Mouse (Mus musculus) forebrain, embryonic 11.5 days (tissue): ENCODE results near the gene Nme4. TPM values are rescaled to one million over a fixed set of nuclear protein-coding genes. Genes with fewer than 3 reads are reported as not detected.

Experiments
- ATAC-seq: fragments of 200-750 bp; cut with Nextera tagmentation; replicated peaks from 2 replicates; pipeline ENCODE4 v1.8.0; 2017; ENCODE audit warnings: moderate TSS enrichment; ENCODE audit not compliant: low FRiP score
- DNase-seq: peaks from one replicate; pipeline ENCODE4 v3.0.0-alpha.2; 2017; ENCODE audit warnings: low spot score
- H3K27ac ChIP-seq: fragments of 300-500 bp; sonication (generic); 2 replicates; pipeline ENCODE4 v1.5.1; 2014; ENCODE audit warnings: low read depth, low read length
- H3K27me3 ChIP-seq: fragments of 300-500 bp; sonication (generic); 2 replicates; pipeline ENCODE4 v1.6.1; 2014; ENCODE audit warnings: mild to moderate bottlenecking, low read length, mixed read lengths; ENCODE audit not compliant: control insufficient read depth, insufficient read depth
- H3K36me3 ChIP-seq: fragments of 300-500 bp; sonication (generic); 2 replicates; pipeline ENCODE4 v1.6.1; 2014; ENCODE audit warnings: mild to moderate bottlenecking, low read length, moderate library complexity, mixed read lengths; ENCODE audit not compliant: control insufficient read depth, insufficient read depth
- H3K4me1 ChIP-seq: fragments of 300-500 bp; sonication (generic); replicated peaks from 2 replicates; pipeline ENCODE4 v1.6.1; 2014; ENCODE audit warnings: low read length, mixed read lengths; ENCODE audit not compliant: control insufficient read depth, insufficient read depth
- H3K4me2 ChIP-seq: fragments of 300-500 bp; sonication (generic); 2 replicates; pipeline ENCODE4 v1.6.1; 2014; ENCODE audit warnings: low read depth, mild to moderate bottlenecking, low read length, moderate library complexity, mixed read lengths; ENCODE audit not compliant: severe bottlenecking
- H3K4me3 ChIP-seq: fragments of 300-500 bp; sonication (generic); 2 replicates; pipeline ENCODE4 v1.5.1; 2014; ENCODE audit warnings: low read depth, low read length
- H3K9ac ChIP-seq: fragments of 300-500 bp; sonication (generic); 2 replicates; pipeline ENCODE4 v1.6.1; 2014; ENCODE audit warnings: low read length
- H3K9me3 ChIP-seq: fragments of 300-500 bp; sonication (generic); 2 replicates; pipeline ENCODE4 v1.6.1; 2016; ENCODE audit warnings: low read length, mixed read lengths; ENCODE audit not compliant: control insufficient read depth
- WGBS: fragments of 180-500 bp; shearing (Covaris S2); extraction: QIAGEN DNeasy Blood & Tissue Kit; methylation state at CpG from one replicate; pipeline ENCODE4 v1.1.7; 2014; 5-methylcytosine and 5-hydroxymethylcytosine counted together
- polyA plus RNA-seq: library from polyadenylated mRNA; unstranded; fragments of >200 nt; fragmentation: Nextera tagmentation; extraction: Ambion mirVana; gene quantifications from 2 replicates; pipeline ENCODE4 v1.2.1, GENCODE M21; 2014

The Nme4 gene
- polyA plus RNA-seq, 1 experiment from 2014 or later: 74.6 TPM

GRCm38 (mm10) chr17:26089905-26090632, 5.3 kb downstream of the Nme4 start, which contains the start of gene Decr2:
Decr2 (minus strand) TSS chr17:26090337.
- no peaks in the 10 kb centered on the region for H3K27me3 ChIP-seq
- ATAC-seq (peak; percentile 87; the same call in 1 of the 2 replicates), DNase-seq (peak; percentile 92)
- 0 out of 2 replicates have a peak, but pooled peaks cover 4% of the 10 kb centered on the region for H3K4me1 ChIP-seq
- no peaks in the 10 kb centered on the region; the same call in 1 of the 2 replicates for H3K36me3 ChIP-seq
- peak within 1 kb of the TSS; percentile 70 for H3K9ac ChIP-seq
- WGBS: 3% methylated on average over 32 of the region's 32 CpGs
- H3K27ac ChIP-seq: no peak within 1 kb of the TSS
- H3K9me3 ChIP-seq: no peaks in the 10 kb centered on the region; the same call in 1 of the 2 replicates
- peak within 1 kb of the TSS; percentile 88 for H3K4me2 ChIP-seq
- peak within 1 kb of the TSS; percentile 43 for H3K4me3 ChIP-seq

- H3K27me3 ChIP-seq: no peaks in the 10 kb centered on the region
- H3K4me3 ChIP-seq: no peak overlapping the region
- DNase-seq (no peak), ATAC-seq (no peak)
- no peak overlapping the region for H3K4me2 ChIP-seq
- H3K36me3 ChIP-seq: no peaks in the 10 kb centered on the region; the same call in 1 of the 2 replicates
- H3K4me1 ChIP-seq: 0 out of 2 replicates have a peak, but pooled peaks cover 2% of the 10 kb centered on the region
- no peaks in the 10 kb centered on the region; the same call in 1 of the 2 replicates for H3K9me3 ChIP-seq
- H3K9ac ChIP-seq: no peak overlapping the region
- no peak overlapping the region for H3K27ac ChIP-seq
- 92% methylated on average over 9 of the region's 9 CpGs for WGBS
Measured at GRCm38 (mm10) chr17:26087059-26087564, 8.3 kb downstream of the Nme4 start.

GRCm38 (mm10) chr17:26080867-26081266, 14.5 kb downstream of the Nme4 start:
- no peak overlapping the region for H3K9ac ChIP-seq
- no peaks in the 10 kb centered on the region for H3K27me3 ChIP-seq
- 42% methylated on average over 2 of the region's 2 CpGs for WGBS
- ATAC-seq (no peak), DNase-seq (no peak)
- H3K36me3 ChIP-seq: no peaks in the 10 kb centered on the region
- no peaks in the 10 kb centered on the region for H3K9me3 ChIP-seq
- H3K4me2 ChIP-seq: no peak overlapping the region
- no peaks in the 10 kb centered on the region for H3K4me1 ChIP-seq
- H3K27ac ChIP-seq: no peak overlapping the region
- no peak overlapping the region for H3K4me3 ChIP-seq

- H3K4me3 ChIP-seq: no peak overlapping the region
- no peaks in the 10 kb centered on the region for H3K27me3 ChIP-seq
- no peaks in the 10 kb centered on the region for H3K36me3 ChIP-seq
- H3K9ac ChIP-seq: no peak overlapping the region
- no peak for ATAC-seq
- no peak for DNase-seq
- H3K4me1 ChIP-seq: no peaks in the 10 kb centered on the region
- H3K9me3 ChIP-seq: no peaks in the 10 kb centered on the region
- no peak overlapping the region for H3K4me2 ChIP-seq
- 78% methylated on average over 2 of the region's 2 CpGs for WGBS
- no peak overlapping the region for H3K27ac ChIP-seq
Measured at GRCm38 (mm10) chr17:26078851-26079250, 16.6 kb downstream of the Nme4 start.

GRCm38 (mm10) chr17:26075246-26075645, 20.2 kb downstream of the Nme4 start:
- no peaks in the 10 kb centered on the region; the same call in 1 of the 2 replicates for H3K27me3 ChIP-seq
- H3K9me3 ChIP-seq: no peaks in the 10 kb centered on the region
- no peak overlapping the region for H3K9ac ChIP-seq
- no peak for DNase-seq
- no peaks in the 10 kb centered on the region for H3K4me1 ChIP-seq
- no peak overlapping the region for H3K4me2 ChIP-seq
- H3K36me3 ChIP-seq: no peaks in the 10 kb centered on the region
- WGBS: 79% methylated on average over 3 of the region's 3 CpGs
- no peak overlapping the region for H3K4me3 ChIP-seq
- ATAC-seq: no peak
- no peak overlapping the region for H3K27ac ChIP-seq

GRCm38 (mm10) chr17:26070136-26070535, 25.3 kb downstream of the Nme4 start:
- no peak overlapping the region for H3K27ac ChIP-seq
- peak overlapping the region; percentile 72; the same call in 1 of the 2 replicates for H3K4me3 ChIP-seq
- no peak overlapping the region for H3K9ac ChIP-seq
- DNase-seq (no peak), ATAC-seq (no peak)
- H3K9me3 ChIP-seq: no peaks in the 10 kb centered on the region
- H3K4me2 ChIP-seq: peak overlapping the region; percentile 98
- H3K4me1 ChIP-seq: peaks cover 13% of the 10 kb centered on the region
- H3K36me3 ChIP-seq: 0 out of 2 replicates have a peak, but pooled peaks cover under 1% of the 10 kb centered on the region
- 48% methylated on average over 6 of the region's 6 CpGs for WGBS
- H3K27me3 ChIP-seq: no peaks in the 10 kb centered on the region; the same call in 1 of the 2 replicates

GRCm38 (mm10) chr17:26068831-26069739, 26.3 kb downstream of the Nme4 start, which contains the start of gene Rab11fip3:
Rab11fip3 (minus strand) TSS chr17:26069555.
- peak within 1 kb of the TSS; percentile 98 for H3K4me2 ChIP-seq
- H3K4me1 ChIP-seq: peaks cover 13% of the 10 kb centered on the region
- WGBS: under 1% methylated on average over 94 of the region's 94 CpGs
- no peaks in the 10 kb centered on the region; the same call in 1 of the 2 replicates for H3K27me3 ChIP-seq
- peak within 1 kb of the TSS; percentile 48; the same call in 1 of the 2 replicates for H3K27ac ChIP-seq
- no peaks in the 10 kb centered on the region for H3K9me3 ChIP-seq
- H3K9ac ChIP-seq: peak within 1 kb of the TSS; percentile 83
- 0 out of 2 replicates have a peak, but pooled peaks cover 3% of the 10 kb centered on the region for H3K36me3 ChIP-seq
- H3K4me3 ChIP-seq: peak within 1 kb of the TSS; percentile 72
- peak; percentile 94 for DNase-seq
- ATAC-seq: peak; percentile 94
